Comparison of ENCODE assay signal across 15 mouse cellular contexts in genomic region chr12:3761591-3762295, GRCm38 (mm10). TPM values are rescaled to one million over a fixed set of nuclear protein-coding genes. Genes with fewer than 3 reads are reported as not detected.
A peak's percentile ranks its signal among the peaks of the same experiment; 100 is the strongest.
DNase-seq lines count a peak whose midpoint lies in the region; ATAC-seq and TF ChIP-seq lines count a peak whose summit lies in the region.
"Had no signal": no experiment of that assay in that cellular context is flagged by ENCODE, and none has a peak within 500 bp of the region (broad histone marks: within the 10 kb centered on the region; RNA-seq: fewer than 3 reads in every experiment).

No protein-coding gene starts in this region.

- no peak overlapping the region for H3K27ac ChIP-seq in forebrain, postnatal 0 days (ENCODE audit: low read depth, low read length)
- no peak overlapping the region for H3K27ac ChIP-seq in lung, postnatal 0 days (ENCODE audit: low read length)
- H3K27ac ChIP-seq: heart, embryonic 13.5 days; liver, embryonic 13.5 days had no signal

- H3K9me3 ChIP-seq in forebrain, postnatal 0 days (ENCODE audit: low read length) = no peaks in the 10 kb centered on the region
- H3K9me3 ChIP-seq in lung, postnatal 0 days (ENCODE audit: low read length) = no peaks in the 10 kb centered on the region
- H3K9me3 ChIP-seq: heart, embryonic 13.5 days; liver, embryonic 13.5 days had no signal

- TF ChIP-seq EP300 in lung, postnatal 0 days (IDR thresholded peaks at IDR 0.05) = no peak

- WGBS in forebrain, postnatal 0 days = 51% methylated on average over 6 of the region's 6 CpGs
- WGBS in lung, postnatal 0 days = 63% methylated on average over 6 of the region's 6 CpGs

- H3K4me1 ChIP-seq in forebrain, postnatal 0 days (ENCODE audit: insufficient read depth) = peaks cover 4% of the 10 kb centered on the region; the same call in 1 of the 2 replicates
- H3K4me1 ChIP-seq in lung, postnatal 0 days (ENCODE audit: insufficient read depth, low read depth, low read length) = no peaks in the 10 kb centered on the region
- H3K4me1 ChIP-seq: liver, embryonic 13.5 days had no signal

- no peak for TF ChIP-seq CTCF in forebrain, postnatal 0 days (IDR thresholded peaks at IDR 0.05; ENCODE audit: low read depth)
- TF ChIP-seq CTCF in lung, postnatal 0 days (IDR thresholded peaks at IDR 0.05) = no peak

- H3K27me3 ChIP-seq in forebrain, postnatal 0 days (ENCODE audit: insufficient read depth, low read length) = no peaks in the 10 kb centered on the region
- no peaks in the 10 kb centered on the region for H3K27me3 ChIP-seq in lung, postnatal 0 days (replicated peaks; ENCODE audit: insufficient read depth, low read length)
- H3K27me3 ChIP-seq: CH12.LX; heart, embryonic 13.5 days; liver, embryonic 13.5 days had no signal

- no peak overlapping the region for H3K9ac ChIP-seq in forebrain, postnatal 0 days
- no peak overlapping the region for H3K9ac ChIP-seq in lung, postnatal 0 days (replicated peaks; ENCODE audit: low read depth)
- H3K9ac ChIP-seq: heart, embryonic 13.5 days; liver, embryonic 13.5 days had no signal

- H3K4me3 ChIP-seq in forebrain, postnatal 0 days (ENCODE audit: low read depth, low read length) = no peak overlapping the region
- no peak overlapping the region for H3K4me3 ChIP-seq in lung, postnatal 0 days (ENCODE audit: low read depth, low read length)
- H3K4me3 ChIP-seq: erythroblast, embryonic 14.5 days; heart, embryonic 13.5 days; liver, embryonic 13.5 days had no signal

- ATAC-seq in forebrain, postnatal 0 days = peak; percentile 27; the same call in 1 of the 2 replicates
- ATAC-seq in lung, postnatal 0 days = no peak
- ATAC-seq: inflammation-experienced regulatory T-cells, adult 6 months had no signal

- peak; percentile 38 for DNase-seq in kidney, adult 9 months
- DNase-seq in kidney, adult 11 months = no peak
- DNase-seq in MN1 (ENCODE audit: low spot score) = peak; percentile 62
- peak; percentile 89 for DNase-seq in cerebellum, adult 11 months
- no peak for DNase-seq in forebrain, postnatal 0 days
- DNase-seq in embryo, embryonic 10 days (ENCODE audit: low spot score) = no peak
- no peak for DNase-seq in lung, postnatal 0 days (ENCODE audit: low spot score)
- DNase-seq: adrenal gland, postnatal 25 days; gastrocnemius, postnatal 10 days; liver, embryonic 13.5 days; thymus, postnatal 14 days had no signal

- no peak overlapping the region for H3K4me2 ChIP-seq in forebrain, postnatal 0 days (ENCODE audit: low read depth)
- no peak overlapping the region for H3K4me2 ChIP-seq in lung, postnatal 0 days (replicated peaks; ENCODE audit: low read depth, low read length)
- H3K4me2 ChIP-seq: heart, embryonic 13.5 days; liver, embryonic 13.5 days had no signal

- H3K36me3 ChIP-seq in forebrain, postnatal 0 days (ENCODE audit: insufficient read depth) = no peaks in the 10 kb centered on the region
- H3K36me3 ChIP-seq in lung, postnatal 0 days (ENCODE audit: insufficient read depth, low read length) = no peaks in the 10 kb centered on the region
- H3K36me3 ChIP-seq: heart, embryonic 13.5 days; liver, embryonic 13.5 days had no signal

RNA-seq across cellular contexts. Expression of gene Dnmt3a, which starts 44.1 kb away (rescaled TPM):
- 54.8 and 72.8 TPM in 2 replicates for total RNA-seq in forebrain, postnatal 0 days (2014; rRNA removed)
- polyA plus RNA-seq in forebrain, postnatal 0 days (2015; fragmentation: Nextera tagmentation; extraction: Ambion mirVana) = 51.1 and 91.4 TPM in 2 replicates
- polyA plus RNA-seq in lung, postnatal 0 days (2015; fragmentation: Nextera tagmentation; extraction: Ambion mirVana) = 60.3 and 74.8 TPM in 2 replicates

Comparison
In these comparisons a context has a peak if more than half of its experiments do, and no peak if none do; other contexts are left out.
1. DNase-seq: peak in kidney, adult 9 months (single experiment), MN1 (single experiment) and cerebellum, adult 11 months (single experiment); none in kidney, adult 11 months (single experiment), forebrain, postnatal 0 days (single experiment), embryo, embryonic 10 days (single experiment) and lung, postnatal 0 days (single experiment).